Mouse (Mus musculus) layer of hippocampus, postnatal 36 days (tissue): Measurements from ENCODE around the gene Pml. TPM values are rescaled to one million over a fixed set of nuclear protein-coding genes. Genes with fewer than 3 reads are reported as not detected.

ENCODE experiments used
- DNase-seq, 2 experiments: peaks; one replicate each; pipeline ENCODE4 v3.0.0; 2022
- total RNA-seq, 2 experiments: library from RNA; stranded (reverse); gene quantifications; 2 replicates each; pipeline ENCODE4 v1.2.3; 2021

Pml gene
- total RNA-seq, 2 experiments from 2014 or later = 12.8 to 15.4 TPM

- DNase-seq = peak; percentile 45 to 50
Measured at GRCm38 (mm10) chr9:58201091-58201842, 48.3 kb downstream of the Pml start.

- no peak for DNase-seq
Measured at GRCm38 (mm10) chr9:58200270-58201090, 49.1 kb downstream of the Pml start.

DNA sequence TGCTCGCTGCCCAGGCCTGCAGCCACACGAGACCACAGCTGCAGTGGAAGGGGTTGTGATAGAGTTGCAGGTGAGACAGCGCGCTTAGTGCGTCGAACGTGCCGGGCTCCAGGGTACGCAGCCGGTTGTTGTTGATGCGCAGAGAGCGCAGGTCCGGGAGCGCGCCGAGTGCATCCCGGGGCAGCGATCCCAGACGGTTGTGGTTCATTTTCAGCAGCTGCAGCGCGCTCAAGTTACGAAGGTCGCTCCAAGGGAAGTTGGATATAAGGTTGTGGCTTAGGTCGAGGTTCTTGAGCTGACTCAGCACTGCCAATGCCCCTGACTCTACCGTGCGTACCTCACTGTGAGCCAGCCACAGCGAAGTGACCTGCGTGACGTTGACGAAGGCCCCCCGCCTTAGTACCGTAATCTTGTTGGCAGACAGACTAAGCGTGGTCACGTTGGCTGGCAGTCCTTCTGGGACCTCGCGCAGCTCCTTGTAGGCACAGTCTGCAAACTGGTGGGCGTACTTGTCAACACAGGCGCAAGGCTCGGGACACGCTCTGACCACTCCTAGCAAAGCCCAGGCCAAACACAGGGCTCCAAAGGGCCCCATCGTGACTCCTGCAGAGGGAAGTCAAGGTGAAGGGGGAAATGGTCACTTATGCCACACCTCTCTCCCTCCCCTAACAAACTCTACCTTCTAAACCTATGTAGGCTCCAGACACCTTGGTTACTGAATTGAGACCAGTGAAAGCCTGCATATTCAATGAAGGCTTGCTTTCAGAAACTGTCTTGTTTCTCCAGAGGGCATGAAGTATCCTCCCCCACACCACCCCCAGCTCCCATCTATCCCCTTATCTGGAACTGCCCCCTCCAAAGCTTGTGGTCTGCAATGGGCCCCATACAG is 50.0 kb downstream of the Pml start:
- DNase-seq = no peak

DNA sequence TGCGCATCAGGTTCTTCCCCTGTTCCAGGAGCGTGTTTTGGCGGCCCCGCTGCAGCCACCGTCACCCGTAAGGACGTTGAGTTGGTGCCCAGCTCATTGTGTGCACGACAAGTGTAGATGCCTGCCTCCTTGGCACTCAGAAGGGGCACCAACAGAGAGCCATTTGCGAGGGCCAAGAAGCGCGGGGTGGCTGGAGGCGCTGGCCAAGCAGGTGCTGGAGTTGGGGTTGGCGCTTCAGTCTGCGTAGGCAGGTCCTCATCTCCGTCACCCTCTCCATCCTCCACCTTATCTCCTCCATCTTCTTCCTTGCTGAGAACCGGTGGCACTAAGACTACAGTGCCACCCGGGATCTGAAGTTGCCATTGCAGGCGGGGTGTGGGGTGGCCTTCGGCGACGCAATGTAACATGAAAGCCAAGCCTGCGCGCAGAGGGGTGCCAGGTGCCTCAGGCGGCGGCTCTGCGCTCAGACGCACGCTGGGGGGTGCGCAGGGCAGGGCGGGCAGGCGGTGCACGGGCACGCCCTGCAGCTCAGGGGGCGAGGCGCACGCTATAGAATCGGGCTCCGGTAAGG is 50.7 kb downstream of the Pml start:
- no peak for DNase-seq

DNA sequence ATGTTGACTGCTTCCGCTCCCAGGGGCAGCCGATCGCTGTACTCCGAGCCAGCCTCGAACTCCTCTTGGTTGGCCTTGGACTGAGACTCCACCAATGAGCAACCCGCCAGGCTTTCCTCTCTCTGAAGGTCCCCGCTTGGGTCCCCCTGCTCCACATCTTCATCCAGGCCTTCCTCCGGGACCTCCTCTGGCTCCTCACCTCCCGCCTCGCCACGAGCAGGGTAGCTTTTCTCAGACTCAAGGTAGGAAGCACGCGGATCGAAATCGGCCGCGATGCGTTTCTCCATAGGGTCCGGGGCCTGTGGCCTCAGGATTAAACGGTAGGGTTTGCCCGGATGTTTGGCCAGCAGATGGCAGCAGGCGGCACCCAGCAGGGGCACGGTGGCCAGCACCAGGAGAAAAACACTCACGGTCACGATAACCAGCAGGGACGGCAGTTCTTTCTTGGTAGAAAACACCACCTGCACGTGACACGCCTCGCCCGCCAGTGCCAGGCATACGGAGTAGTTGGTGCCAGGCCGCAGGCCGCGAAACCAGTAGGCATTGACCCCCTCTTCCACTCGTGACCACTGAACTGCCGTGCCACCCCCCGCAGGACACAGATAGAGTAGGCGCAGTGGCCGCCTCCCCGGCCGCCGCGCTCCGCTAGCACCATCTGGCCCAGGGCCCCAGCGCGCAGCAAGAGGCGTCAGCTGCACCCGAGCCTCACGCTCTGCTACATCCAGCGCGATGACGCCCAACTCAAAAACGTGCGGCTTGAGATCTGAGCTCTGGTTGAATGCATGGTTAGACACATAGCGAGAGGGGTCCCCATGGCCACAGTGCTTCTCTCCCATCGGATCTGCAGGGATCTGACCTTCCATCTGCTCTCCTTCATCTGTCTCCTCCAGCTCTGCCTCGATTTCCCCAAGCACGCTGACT is 51.5 kb downstream of the Pml start:
- DNase-seq = peak; percentile 59 to 63

DNA sequence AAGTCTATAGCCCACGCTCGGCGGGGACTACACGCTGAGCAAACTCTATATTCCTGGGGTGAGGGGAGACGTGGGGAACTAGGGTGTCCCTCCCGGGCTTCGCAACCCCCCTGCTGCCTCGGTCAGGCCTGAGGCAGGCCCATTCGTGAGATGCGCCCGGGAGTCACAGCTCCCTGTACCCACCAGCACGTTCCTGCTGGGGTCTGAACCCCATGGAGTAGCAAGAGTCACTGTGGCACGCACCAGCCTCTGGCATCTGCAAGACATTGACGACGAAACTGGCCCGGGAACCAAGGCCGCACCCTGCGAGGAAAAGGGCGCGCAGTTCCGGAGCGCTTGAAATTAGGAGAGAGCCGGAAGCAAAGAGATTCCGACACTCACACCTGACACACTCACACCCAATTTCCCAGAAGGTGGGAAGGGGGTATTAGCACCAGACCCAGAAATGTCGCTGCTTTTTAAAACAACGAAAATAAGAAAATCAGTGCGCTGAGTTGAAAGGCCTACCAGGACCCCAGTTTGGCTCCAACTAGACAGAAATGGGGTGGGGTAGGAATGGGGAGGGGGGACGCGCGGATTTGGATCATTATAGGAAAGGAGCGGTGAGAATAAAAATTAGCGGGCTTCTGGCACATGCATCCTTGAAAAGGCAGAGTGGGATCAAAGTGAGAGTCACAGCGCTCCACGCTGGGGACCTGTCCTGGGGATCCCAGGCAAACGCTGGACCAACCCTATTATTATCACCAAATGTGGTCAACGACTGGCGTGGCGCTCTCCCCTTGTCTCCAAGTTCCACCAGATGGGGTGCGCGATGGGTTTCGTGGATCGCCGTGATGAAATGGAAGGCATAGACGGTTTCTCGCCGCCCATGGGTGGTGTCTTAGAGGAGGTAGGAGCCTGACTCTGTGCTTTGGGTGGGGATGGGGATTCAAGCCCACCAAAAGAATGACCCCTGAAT is 52.7 kb downstream of the Pml start:
- no peak for DNase-seq

GRCm38 (mm10) chr9:58196141-58196540 is 53.4 kb downstream of the Pml start:
- DNase-seq = no peak

GRCm38 (mm10) chr9:58195671-58196070 is 53.9 kb downstream of the Pml start:
- DNase-seq = no peak

GRCm38 (mm10) chr9:58194222-58194621 is 55.4 kb downstream of the Pml start:
- no peak for DNase-seq

DNA sequence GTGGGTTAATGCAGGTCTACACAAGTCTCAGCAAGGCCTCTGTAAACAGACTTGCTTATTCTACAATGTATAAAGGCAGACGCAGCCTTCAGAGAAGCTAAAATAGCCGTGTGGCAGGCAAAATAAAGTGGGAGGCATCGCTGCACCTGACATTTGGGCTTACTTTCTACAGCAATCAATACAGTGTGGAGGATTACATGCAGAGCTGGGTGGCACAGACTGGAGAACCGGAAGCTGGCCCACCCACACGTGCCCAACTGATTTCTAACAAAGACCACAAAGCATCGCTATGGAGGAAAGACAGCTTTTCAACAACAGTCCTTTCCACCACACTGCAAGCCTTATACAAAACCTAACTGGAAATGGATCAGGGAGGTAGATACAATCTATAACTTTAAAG is 65.1 kb downstream of the Pml start:
- no peak for DNase-seq

- no peak for DNase-seq
Measured at GRCm38 (mm10) chr9:58179390-58179789, 70.2 kb downstream of the Pml start.

DNA sequence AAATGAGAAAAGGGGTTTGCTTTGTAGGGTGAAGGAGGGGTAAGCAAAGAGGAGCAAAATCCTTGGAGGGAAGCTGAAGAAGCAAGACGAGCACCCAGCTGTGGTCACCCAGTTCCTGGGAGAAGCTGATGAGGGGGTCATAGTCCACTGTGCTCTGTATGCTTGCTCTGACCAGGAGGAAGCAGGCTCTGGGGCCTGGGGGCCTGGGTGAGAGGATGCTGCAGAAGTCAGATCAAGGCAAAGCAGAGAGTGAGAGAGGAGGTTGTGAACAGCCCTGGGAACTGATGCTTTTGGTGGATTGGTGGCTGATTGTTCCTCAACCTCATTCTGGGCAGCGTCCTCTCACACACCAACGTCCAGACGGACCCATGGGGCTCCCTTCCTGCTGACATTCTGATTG is 72.4 kb downstream of the Pml start:
- DNase-seq = no peak

DNA sequence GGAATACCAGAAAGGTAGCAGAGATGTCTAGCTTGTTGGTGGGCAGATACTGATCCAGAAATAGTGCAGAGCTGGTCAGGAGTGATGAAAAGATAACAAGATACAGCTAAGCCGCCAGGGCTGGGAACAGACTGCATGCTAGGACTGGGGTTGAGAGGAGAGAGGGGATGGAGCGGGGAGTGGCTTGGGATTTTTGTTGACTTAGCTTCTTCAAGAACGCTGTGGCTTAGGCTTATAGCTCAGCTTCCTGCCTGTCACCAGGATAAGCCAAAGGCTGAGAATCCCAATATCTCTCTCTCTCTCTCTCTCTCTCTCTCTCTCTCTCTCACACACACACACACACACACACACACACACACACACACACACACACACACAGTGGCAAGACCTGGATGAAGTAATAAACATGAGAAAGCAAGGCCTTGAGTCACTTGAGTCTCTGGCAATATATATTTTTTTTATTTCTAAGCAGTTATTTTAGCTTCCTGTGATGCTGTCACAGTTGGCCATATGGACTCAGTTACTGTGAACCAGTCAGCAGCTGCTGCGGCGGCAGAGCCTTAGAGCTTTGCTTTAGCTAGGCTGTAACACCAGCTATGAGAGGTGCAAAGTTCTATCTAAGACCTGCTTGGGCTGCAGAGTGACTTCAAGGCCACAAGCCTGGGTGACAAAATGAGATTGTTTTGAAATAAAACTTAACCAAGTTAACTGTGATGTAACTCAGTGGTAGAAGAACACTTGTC is 73.7 kb downstream of the Pml start:
- DNase-seq = no peak

GRCm38 (mm10) chr9:58174818-58175251 is 74.8 kb downstream of the Pml start:
- DNase-seq = peak in 1 of 2 experiments; percentile 61

DNA sequence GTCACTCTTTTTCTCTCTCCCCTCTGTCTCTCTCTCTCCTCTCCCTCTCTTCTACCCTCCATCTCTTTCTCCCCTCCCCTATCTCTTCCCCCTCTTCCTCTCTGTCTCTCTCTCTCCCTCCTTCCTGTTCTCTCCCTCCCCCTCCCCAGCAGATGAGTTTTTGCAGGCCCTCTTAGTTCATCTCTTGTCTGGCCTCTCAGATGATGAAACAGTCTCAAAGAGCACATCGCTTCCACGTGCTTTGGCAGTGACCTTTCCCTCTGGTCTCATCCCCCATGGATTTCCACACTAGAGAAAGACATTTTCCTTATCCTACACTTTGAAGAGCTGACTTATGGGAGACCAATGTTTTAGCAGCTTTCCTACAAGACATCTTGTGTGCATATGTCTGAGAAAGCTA is 76.7 kb downstream of the Pml start:
- DNase-seq = no peak

GRCm38 (mm10) chr9:58169426-58169825 is 80.2 kb downstream of the Pml start:
- DNase-seq = no peak

- no peak for DNase-seq
Measured at GRCm38 (mm10) chr9:58168880-58169279, 80.7 kb downstream of the Pml start.
